Mouse (Mus musculus): ENCODE measurements around the gene Pard3b.

DNA sequence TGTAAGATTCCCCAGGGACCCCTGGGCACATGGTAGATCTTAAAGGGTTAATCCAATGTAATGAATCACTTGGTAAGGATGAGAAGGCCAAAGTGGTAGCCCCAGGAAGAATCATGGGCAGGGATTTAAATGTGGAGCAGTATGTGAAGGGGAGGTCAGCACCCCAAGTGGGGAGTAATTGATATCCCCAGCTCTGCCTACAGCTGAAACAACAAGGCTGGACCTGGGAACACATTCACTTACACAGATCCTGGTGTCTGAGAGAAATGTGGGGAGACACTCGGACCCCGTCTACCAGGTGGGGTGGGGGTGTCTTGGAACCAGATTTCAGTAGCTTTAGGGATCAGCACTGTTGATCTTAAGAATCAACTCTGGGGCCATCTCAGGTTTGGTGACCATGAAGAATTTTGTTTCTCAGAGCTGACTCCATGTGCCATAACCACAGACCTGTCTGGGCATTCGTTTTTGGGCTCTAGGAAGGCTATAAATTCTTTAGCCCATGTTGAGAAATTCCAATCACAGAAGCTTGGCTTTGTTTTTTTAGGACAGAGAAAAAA lies 979.6 kb downstream of the Pard3b start:
- TF ChIP-seq POLR2A (IDR thresholded peaks at IDR 0.05; ENCODE audit: borderline replicate concordance, extremely low read depth, low read depth, low read length) (no peak), CTCF (IDR thresholded peaks at IDR 0.05; ENCODE audit: insufficient read depth, low read length) (no peak)
